Mouse (Mus musculus): ENCODE measurements at regions not wholly inside any gene's neighbourhood (a gene's known extent, or its start where the extent isn't known, plus 50 kb on each side); places are given as distances from the start of the nearest gene placed in this dataset.

- TF ChIP-seq CTCF (IDR thresholded peaks at IDR 0.05; ENCODE audit: extremely low read depth, insufficient read depth, low read length), result no peak
- no peak for TF ChIP-seq POLR2A (IDR thresholded peaks at IDR 0.05; ENCODE audit: extremely low read depth, insufficient read depth, low read length)
These were observed 471.6 kb upstream of the Tecrl start for GRCm38 (mm10) chr5:83826561-83826960.
